Mouse (Mus musculus) liver, embryonic 14.5 days (tissue): ENCODE measurements around the gene Prkar2a.

ENCODE experiments used
- CTCF ChIP-seq: IDR thresholded peaks from 2 replicates; pipeline ENCODE4 v1.5.1; 2016; ENCODE audit warnings: antibody characterized with exemption, low read depth, control low read depth
- EP300 ChIP-seq: IDR thresholded peaks from 2 replicates; pipeline ENCODE4 v1.6.1; 2016; ENCODE audit warnings: antibody characterized with exemption, low read depth

DNA sequence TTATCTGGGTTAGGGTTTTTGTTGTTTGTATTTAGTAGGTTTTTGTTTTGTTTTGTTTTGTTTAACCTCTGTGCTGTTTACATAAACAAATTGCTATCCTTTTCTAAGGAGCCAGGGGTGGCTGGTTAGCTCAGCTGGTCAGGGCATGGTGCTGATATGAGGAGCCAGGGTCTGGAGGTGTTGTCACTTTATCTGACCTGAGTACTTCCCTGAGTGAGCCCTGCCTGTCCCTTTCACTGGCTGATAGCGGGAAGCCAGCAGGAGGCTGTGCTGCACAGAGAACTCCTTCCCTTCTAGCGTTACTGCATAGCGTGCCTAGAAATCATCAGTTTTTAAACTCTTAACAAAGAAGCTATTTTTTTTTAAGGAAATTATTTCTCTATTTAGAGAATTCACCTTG lies 58.6 kb downstream of the Prkar2a start:
- TF ChIP-seq EP300 (no peak), CTCF (no peak)
